Mouse (Mus musculus): ENCODE results near the gene Tst. TPM values are rescaled to one million over a fixed set of nuclear protein-coding genes. Genes with fewer than 3 reads are reported as not detected.

The Tst gene
- total RNA-seq, 2 experiments from 2014 or later, result 18.4 to 26.5 TPM

DNA sequence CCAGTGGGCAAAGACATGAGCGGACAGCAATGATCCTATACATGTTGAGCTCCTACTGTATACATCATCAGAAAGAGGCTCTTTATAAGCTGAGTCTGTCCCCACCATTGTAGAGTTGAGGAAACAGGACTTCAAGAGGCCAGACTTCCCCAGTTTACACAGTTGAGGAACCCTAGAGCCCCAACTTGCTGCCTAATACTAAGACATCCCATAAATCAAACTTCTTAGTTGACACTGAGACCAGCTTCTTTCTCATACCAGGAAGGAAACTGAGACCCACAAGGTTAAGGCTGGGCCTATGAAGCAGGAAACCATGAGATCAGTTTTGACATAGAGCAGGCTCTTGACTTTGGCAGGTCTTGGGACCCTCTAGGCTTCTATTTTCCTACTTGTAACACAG lies 20.1 kb downstream of the Tst start:
- no peak for DNase-seq

DNA sequence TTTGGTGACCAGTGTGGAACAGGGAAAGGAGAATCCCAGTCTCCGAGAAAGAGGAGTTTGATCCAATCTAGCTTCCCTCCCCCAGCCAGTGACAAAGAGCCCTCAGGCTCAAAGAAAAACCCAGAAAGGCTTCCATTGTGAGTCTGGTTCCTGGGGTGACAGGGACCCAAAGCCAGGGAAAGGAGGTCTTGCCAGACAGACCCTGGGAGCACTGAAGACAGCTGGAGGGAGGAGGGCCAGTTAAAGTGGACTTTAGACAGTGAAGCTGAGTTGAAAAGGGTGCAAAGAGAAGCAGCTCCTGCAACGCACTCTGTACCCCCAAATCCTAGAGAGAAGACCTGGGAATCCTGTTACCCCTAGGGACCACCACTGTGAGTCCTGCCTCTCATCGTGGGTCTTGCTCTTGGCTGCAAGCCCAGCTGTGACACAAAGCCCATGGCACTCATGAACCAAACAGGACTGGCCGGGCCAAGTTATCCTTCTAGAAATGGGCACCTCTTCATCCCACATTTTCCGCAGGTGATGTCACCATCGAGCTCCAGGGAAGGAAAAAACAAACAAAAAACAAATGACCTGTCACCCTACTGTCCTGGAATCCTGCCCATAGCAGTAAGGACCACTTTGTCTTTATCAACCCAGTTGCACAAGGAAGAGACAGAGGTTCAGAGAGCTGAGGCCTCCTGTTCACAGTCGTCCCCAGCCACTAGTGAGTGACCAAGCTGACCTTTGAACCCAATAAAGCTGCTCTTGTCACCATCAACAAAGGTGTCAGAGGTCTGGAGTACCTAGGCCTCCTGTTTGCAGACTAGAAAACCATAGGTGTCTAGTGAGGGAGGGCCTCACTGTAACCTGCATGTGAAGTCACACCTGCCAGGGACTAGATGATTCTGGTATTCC lies 21.2 kb downstream of the Tst start:
- DNase-seq, result no peak

DNA sequence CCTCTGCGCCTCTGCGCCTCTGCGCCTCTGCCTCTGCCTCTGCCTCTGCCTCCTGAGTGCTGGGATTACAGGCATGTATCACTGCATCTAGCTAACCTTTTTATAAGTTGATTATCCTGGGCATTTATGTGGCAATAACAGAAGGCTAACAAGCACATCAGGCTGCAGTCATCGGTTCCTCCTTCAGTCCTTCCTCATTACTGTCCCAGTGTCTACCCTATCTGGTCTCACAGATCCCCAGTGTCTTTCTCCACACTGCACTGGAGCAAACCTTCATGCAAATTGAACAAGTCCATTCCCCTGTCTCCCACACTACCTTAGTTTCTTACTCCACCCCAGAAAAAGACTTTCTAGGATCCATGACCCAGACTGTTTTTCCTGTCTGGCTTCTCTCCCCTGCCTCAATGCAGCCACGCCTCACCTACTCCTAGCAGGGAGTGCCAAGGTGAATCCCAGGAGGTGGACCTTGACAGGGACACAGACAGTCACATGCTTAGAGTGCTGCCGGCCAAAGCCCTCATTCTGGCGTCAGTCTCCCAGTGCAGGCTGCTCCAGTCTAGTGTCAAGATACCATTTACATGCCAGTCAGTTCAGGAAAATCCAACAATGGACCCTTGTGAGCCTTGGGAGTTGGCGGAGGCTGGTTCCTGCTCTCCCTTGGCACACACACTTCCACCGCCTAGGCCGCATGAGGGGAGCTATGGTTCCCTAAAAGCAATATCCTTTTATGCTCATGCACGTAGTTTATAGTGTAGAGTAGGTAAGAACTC lies 22.1 kb downstream of the Tst start:
- DNase-seq, result peak; percentile 24

DNA sequence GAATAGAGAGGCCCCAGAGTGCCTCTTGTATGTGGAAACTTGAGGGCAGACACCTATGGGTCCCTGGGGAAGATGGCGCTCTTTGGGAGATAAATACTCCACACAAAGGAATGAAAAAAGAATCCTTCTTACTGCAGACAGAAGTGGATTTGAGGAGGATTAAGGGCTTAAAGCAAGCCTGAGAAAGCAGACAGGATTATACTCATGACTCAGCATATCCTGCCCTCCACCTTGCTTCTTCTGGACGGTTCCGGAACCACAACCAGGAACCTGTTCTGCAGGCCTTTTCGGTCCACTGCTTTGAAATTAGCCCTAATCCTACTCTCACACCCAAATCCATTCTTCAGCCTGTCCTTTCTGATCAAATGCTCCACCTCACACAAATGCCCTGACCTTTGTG lies 23.6 kb downstream of the Tst start:
- no peak for DNase-seq

DNA sequence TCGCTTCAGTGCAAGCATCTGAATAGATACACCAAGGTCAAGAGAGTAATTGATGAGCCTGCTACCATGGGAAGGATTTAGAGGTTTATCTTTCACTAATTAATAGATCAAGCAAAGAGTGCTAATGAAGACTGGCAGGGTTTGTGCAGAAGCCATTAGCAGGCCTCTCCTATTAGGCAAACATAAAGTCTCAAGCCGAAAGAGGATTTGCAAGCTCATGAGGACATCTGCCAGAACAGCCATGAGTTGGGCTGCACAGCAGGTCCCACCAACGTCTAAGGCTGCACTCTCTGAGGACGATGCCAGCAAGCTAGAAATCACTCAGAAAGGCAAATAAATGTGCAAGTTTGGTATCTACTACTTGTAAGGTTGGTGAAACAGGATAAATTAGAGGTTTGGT lies 25.0 kb downstream of the Tst start:
- no peak for DNase-seq

DNA sequence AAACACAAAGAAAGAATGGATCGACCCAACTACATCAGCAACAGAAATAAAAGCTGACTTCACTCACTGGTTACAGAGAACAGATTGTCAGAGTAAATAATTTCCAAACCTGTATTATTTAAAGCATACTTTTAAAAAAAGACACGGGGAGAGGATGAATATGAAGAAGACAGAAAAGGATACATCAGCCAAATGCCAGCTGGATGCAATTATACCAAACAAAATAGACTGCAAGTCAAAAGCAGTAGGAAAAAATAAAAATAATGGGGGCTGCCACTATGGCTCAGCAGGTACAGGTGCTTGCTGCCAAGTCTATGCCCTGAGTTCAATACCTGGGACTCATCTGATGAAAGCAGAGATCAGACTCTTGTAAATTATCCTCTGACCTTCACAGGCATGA lies 25.5 kb downstream of the Tst start:
- DNase-seq, result no peak

DNA sequence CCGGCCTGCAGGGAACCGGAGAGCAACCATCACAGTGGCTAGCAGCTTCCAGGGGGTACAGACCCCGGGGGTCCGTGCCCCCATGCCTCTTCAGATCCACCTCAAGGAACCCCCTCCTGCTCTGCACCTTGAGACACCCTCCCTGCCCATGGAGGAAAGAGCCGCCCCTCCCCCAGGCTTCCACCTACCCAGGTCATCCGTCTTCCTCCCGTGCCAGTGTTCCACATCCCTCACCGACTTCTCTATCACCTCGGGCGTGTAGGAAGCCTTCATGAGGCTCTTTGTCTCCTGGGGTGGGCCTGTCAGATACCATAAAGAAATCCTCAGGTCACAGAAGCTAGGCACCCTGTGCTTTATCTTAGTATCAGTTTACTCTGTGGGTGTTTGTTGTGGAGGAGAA lies 27.2 kb downstream of the Tst start:
- no peak for DNase-seq

DNA sequence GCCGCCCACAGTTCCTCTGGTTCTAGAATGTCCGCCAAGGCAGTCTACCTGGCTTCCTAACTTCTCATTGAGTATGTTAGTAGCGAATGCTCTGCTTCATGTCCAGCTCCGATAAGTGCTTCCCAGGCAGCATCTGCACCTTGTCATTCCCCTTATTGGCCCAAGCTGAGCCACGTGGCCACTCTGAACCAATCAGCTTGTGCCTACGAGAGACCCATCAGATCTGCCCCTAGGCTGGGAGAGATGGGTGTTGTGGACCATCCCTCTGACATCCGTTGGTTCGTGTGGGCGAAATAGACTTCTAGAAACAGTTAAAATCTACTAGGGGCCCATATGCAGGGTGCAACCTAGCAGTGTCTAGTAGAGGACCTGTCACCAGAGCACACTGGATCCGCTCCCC lies 27.8 kb downstream of the Tst start:
- no peak for DNase-seq

DNA sequence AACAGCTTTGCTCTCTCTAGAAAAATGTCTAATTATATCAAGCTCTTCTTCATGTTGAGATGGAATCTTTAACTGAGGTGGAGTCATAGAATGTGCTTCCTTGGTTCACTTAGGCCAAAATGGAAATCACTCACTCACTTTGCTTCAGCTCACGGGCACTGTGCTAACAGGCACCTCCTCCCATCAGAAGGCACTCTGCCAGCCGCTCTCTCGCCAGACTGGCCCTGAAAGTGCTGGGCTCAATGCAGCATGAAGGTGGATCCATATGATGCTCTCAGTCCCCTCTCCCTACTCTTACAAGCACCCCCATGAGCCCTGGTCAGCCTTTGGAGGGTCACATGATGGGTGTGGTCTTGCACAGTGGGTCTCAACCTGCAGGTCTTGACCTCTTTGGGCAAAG lies 31.5 kb downstream of the Tst start:
- DNase-seq, result no peak

DNA sequence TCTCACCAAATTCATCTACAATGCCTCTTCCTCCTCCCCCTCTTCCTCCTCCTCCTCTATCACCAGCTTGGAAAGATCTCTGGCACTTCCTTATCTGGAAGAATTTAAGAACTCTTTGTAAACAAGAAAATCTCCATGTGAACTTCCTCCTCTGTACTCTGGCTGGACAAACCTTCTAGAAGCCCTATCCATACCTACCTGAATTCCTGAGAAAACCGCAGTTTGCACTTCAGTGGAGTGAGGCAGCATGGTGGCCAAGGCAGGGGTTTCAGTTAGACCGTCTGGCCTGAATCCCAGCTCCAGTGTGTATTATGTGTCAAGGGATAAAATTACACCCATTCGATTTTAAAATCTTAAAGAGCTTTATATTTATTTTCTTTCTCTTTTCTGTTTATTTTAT lies 32.9 kb downstream of the Tst start:
- DNase-seq, result no peak

DNA sequence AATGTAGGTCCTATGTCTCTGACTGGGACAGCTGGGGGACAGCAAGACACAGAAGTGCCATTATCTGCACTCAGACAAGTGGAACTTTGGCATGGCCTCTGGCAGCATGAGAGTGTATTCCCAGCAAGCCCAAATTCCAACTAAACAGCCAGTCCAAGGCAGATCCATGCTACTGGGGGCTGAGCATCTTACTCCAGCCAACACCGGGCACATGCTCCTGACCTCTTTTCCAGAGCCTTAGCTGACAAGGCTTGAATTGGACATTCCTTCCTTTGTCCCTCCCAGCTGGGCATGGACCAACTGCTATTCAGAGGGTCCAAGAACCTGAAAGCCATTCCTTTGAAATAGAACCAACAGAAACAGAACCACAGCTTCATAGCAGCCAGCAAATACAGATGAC lies 36.1 kb downstream of the Tst start:
- DNase-seq, result peak; percentile 27

DNA sequence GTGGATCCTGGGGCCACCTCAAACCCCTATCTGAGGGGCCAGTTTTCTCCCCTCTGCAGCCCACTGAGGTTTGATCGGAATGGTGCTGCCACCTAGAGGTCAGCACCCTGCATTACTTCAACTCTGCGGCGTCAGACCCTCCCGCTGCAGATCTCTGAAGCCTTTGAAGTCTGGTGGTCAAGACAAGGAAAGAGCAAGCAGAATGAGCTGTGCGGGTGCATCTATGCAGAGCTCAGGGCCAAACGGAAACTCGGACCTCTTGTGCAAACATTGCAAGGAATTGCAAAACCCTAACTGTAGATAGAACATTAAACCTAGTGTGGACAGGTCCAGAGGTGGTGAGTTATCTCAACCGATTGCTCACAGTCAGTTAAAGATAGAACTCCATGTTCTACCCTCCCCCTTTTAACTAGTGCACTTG lies 36.8 kb downstream of the Tst start:
- no peak for DNase-seq

DNA sequence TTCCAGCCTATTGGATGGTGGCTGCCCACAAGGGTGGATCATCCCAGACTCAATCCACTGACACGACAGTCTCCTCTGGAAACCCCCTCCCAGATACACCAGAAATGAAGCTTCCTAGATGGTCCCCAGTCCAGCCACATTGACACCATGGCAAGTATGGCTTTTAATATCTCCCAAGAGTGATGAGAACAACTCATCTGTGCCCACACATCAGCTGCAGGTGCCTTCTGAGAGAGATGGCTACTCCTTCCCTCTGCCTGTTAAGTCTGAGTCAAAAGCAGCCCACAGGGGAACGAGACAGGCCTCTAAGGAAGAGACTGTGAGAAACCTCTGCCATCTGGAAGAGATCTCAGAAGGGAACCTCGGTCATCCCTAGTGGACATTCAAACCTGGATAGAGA lies 37.9 kb downstream of the Tst start:
- DNase-seq, result no peak

DNA sequence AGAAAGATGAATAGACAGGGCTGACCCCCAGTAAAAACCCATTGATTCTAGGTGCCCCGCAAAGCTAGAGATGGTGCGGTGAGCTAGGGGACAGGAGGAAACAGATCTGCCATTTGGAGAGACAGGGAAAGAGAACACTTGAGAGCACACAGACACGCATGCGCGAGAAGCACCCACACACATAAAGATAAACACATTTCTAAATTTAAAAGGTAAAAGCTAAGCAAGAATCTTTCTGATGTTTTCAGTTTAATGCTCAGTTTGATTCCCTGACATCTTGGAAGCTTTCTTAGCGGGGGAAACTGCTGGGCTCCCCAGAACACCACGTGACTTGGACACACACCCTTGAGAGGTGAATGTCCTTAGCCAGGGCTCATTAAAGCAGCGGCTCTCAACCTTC lies 38.8 kb downstream of the Tst start:
- no peak for DNase-seq

DNA sequence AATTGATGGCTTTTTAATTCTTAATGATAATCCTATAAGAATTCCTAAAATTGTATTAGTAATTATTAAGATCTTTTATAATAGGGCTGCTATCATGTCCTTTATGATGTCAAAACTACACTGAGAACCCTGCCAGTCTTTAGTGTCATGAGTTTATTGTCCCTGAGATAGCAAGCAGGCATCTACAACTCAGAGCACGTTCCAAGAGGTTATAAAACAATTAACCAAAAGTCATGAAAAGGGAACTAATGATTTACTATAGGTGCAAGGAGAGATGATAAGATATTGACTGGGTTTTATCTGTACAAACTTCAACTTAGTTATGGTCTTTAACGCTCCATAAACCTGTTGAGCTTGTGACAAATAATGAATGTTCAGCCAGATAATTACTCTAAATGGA lies 39.8 kb downstream of the Tst start:
- no peak for DNase-seq

DNA sequence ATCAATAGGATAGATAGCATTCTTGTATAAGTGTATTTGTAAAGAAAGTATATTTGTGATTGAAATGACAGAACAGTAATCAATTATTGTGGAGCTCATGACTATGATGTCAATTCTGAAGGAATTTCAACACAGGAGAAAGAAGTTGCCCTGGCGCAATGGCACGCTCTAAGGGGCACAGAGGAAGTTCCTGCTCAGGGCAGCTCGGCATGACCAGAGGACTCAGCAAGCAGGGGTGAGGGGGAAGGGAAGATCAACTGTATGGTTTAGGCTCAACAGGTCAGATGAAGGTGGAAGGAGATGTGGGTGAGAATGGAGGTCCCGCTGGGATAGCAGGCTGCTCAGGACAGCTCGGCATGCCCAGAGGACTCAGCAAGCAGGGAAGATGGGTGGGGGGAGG lies 50.2 kb downstream of the Tst start:
- no peak for DNase-seq

DNA sequence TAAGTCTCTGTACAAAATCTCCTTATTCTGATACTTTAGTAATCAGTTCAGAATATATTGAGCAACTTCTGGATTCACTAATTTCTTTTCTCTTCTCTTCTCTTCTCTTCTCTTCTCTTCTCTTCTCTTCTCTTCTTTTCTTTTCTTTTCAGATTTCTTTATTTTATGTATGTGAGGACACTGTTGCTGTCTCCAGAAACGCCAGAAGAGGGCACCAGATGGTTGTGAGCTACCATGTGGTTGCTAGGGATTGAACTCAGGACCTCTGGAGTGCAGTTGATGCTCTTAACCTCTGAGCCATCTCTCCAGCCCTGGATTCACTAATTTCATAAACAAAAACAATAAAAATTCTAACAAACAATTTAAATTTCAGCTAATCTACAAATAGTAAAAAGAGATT lies 50.7 kb downstream of the Tst start:
- DNase-seq, result no peak

DNA sequence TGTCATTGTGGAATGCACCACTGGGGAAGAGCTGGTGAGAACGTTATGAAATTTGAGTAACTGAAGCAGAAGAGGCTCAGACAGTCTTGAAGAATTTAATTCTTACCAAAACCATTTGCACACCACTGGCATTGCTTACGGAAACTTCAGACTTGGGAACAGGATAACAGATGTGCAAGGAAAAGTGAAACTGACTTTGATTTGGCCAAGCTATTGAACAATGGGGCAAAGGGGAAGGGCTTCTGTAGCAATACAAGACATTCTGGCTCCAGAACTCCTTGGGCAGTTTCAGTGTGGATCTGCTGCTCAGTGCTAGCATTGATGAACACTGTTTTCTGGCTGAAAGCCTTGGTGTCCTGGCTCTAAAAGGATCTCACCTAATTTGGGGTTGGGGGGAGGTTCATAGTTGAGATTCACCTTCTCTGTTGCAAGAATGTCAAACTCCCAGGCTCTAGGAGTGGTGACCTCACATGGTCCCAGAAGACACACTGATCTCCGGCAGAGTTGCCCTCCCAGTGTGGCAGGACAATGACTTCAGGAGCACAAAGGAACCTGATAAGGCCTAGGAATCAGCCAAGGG lies 54.0 kb downstream of the Tst start:
- no peak for DNase-seq

Other genes starting within 250 kb of the Tst start
- 10 to 100 TPM; 20.2 to 22.5 TPM for gene Ift27, start 231.8 kb downstream of the Tst start, total RNA-seq (2021)
- over 10,000 TPM; 18,412 to 20,409 TPM for gene Pvalb, start 199.5 kb downstream of the Tst start, total RNA-seq (2021)
- 1 to 10 TPM; 1.2 to 1.4 TPM for gene Ncf4, start 161.1 kb downstream of the Tst start, total RNA-seq (2021)
- 1 to 10 TPM in 1 of 2 experiments, under 1 TPM in 1; 0.38 to 1.1 TPM for gene Csf2rb2, start 100.2 kb downstream of the Tst start, total RNA-seq (2021)
- 1 to 10 TPM in 1 of 2 experiments, under 1 TPM in 1; 0.95 to 2.4 TPM for gene Csf2rb, start 80.2 kb downstream of the Tst start, total RNA-seq (2021)
- gene Tex33, start 10.0 kb downstream of the Tst start, total RNA-seq (2021), result not detected
- 10 to 100 TPM; 55.7 to 56.8 TPM for gene Mpst, start 509 bp upstream of the Tst start, total RNA-seq (2021)
- gene Kctd17, start 22.7 kb upstream of the Tst start, total RNA-seq (2021), result 10 to 100 TPM; 15.8 to 22.8 TPM
- gene Tmprss6, start 62.7 kb upstream of the Tst start, total RNA-seq (2021), result not detected
- not detected for gene Il2rb, start 89.4 kb upstream of the Tst start, total RNA-seq (2021)
- gene C1qtnf6, start 125.5 kb upstream of the Tst start, total RNA-seq (2021), result 10 to 100 TPM; 16.4 to 16.8 TPM
- not detected for gene Sstr3, start 138.8 kb upstream of the Tst start, total RNA-seq (2021)
- gene Rac2, start 166.9 kb upstream of the Tst start, total RNA-seq (2021), result 1 to 10 TPM in 1 of 2 experiments, under 1 TPM in 1; 0.43 to 3.4 TPM
- 1 to 10 TPM; 2.4 to 2.8 TPM for gene Cyth4, start 191.1 kb upstream of the Tst start, total RNA-seq (2021)

All from gastrocnemius, postnatal 25 days (tissue).